Comparison of ENCODE assay signal across 17 mouse cellular contexts in the genomic region with DNA sequence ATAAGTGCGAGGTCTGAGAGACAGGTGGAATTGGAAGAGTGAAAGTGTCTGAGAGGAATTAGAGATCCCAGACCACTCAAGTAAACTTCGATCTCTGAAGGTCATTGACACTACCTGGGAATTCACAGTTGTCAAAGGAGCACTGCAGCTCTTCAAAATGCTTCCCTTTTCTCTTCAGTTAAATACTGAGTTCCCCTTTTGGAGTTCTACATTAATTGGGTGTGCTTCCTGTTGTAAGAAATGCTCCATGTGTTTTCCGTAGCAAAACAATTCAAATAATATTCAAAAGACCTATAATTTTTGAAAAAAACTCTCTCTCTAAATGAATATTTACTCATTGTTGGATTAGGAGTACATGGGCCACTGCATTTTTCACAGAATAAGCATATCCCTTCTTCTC.
"Had no signal": no experiment of that assay in that cellular context is flagged by ENCODE, and none has a peak within 500 bp of the region (broad histone marks: within the 10 kb centered on the region; RNA-seq: fewer than 3 reads in every experiment).

No protein-coding gene starts in this region.

- H3K36me3 ChIP-seq: neural tube, embryonic 12.5 days; neural tube, embryonic 13.5 days; neural tube, embryonic 15.5 days; stomach, embryonic 15.5 days had no signal

- H3K27me3 ChIP-seq: neural tube, embryonic 12.5 days; neural tube, embryonic 13.5 days; neural tube, embryonic 15.5 days; stomach, embryonic 15.5 days had no signal

- DNase-seq: retina, postnatal 1 day; right cerebral cortex, adult 18-20 months; right cerebral cortex, postnatal 14 days; right cerebral cortex, postnatal 25 days; right cerebral cortex, postnatal 4 days; spleen, adult 18-20 months; thymus, adult 18-20 months; thymus, adult 2 months; thymus, postnatal 14 days; thymus, postnatal 25 days; thymus, postnatal 36 days; thymus, postnatal 4 days had no signal

- H3K9me3 ChIP-seq: neural tube, embryonic 12.5 days; neural tube, embryonic 13.5 days; neural tube, embryonic 15.5 days; stomach, embryonic 15.5 days had no signal

- H3K4me1 ChIP-seq: neural tube, embryonic 12.5 days; neural tube, embryonic 13.5 days; neural tube, embryonic 15.5 days; stomach, embryonic 15.5 days had no signal

- H3K4me3 ChIP-seq: neural tube, embryonic 12.5 days; neural tube, embryonic 13.5 days; neural tube, embryonic 15.5 days; stomach, embryonic 15.5 days had no signal

- H3K9ac ChIP-seq: neural tube, embryonic 12.5 days; neural tube, embryonic 13.5 days; neural tube, embryonic 15.5 days; stomach, embryonic 15.5 days had no signal

- H3K27ac ChIP-seq: neural tube, embryonic 12.5 days; neural tube, embryonic 13.5 days; neural tube, embryonic 15.5 days; stomach, embryonic 15.5 days; stomach, postnatal 0 days had no signal
